Mouse (Mus musculus) neural tube, embryonic 13.5 days (tissue): ENCODE results near the gene Batf2. TPM values are rescaled to one million over a fixed set of nuclear protein-coding genes. Genes with fewer than 3 reads are reported as not detected.

ENCODE experiments used
- ATAC-seq: fragments of 200-750 bp; cut with Nextera tagmentation; 2 replicates; pipeline ENCODE4 v1.8.0; 2017; ENCODE audit warnings: low read depth, mild to moderate bottlenecking, moderate TSS enrichment, moderate library complexity
- H3K27ac ChIP-seq: fragments of 300-500 bp; sonication (generic); replicated peaks from 2 replicates; pipeline ENCODE4 v1.5.1; 2015; ENCODE audit warnings: moderate library complexity, mild to moderate bottlenecking, inconsistent platforms
- H3K27me3 ChIP-seq: fragments of 300-500 bp; sonication (generic); 2 replicates; pipeline ENCODE4 v1.6.1; 2015; ENCODE audit warnings: mild to moderate bottlenecking, inconsistent platforms
- H3K36me3 ChIP-seq: fragments of 300-500 bp; sonication (generic); 2 replicates; pipeline ENCODE4 v1.6.1; 2015; ENCODE audit warnings: mild to moderate bottlenecking, inconsistent platforms
- H3K4me1 ChIP-seq: fragments of 300-500 bp; sonication (generic); replicated peaks from 2 replicates; pipeline ENCODE4 v1.6.1; 2015; ENCODE audit warnings: inconsistent platforms
- H3K4me2 ChIP-seq: fragments of 300-500 bp; sonication (generic); 2 replicates; pipeline ENCODE4 v1.6.1; 2015; ENCODE audit warnings: inconsistent platforms, mild to moderate bottlenecking, moderate library complexity
- H3K4me3 ChIP-seq: fragments of 300-500 bp; sonication (generic); 2 replicates; pipeline ENCODE4 v1.5.1; 2015; ENCODE audit warnings: mild to moderate bottlenecking, inconsistent platforms
- H3K9ac ChIP-seq: fragments of 300-500 bp; sonication (generic); 2 replicates; pipeline ENCODE4 v1.6.1; 2015; ENCODE audit warnings: moderate library complexity, mild to moderate bottlenecking, inconsistent platforms
- H3K9me3 ChIP-seq: fragments of 300-500 bp; sonication (generic); 2 replicates; pipeline ENCODE4 v1.6.1; 2016; ENCODE audit warnings: inconsistent platforms
- WGBS: fragments of 180-500 bp; shearing (Covaris S2); methylation state at CpG from one replicate; pipeline ENCODE4 v1.1.7; 2015; 5-methylcytosine and 5-hydroxymethylcytosine counted together
- polyA plus RNA-seq: library from polyadenylated mRNA; unstranded; fragments of >200 nt; fragmentation: Nextera tagmentation; extraction: Ambion mirVana; gene quantifications from 2 replicates; pipeline ENCODE4 v1.2.1, GENCODE M21; 2015

Gene Batf2
- polyA plus RNA-seq = not detected in 2 replicates

GRCm38 (mm10) chr19:6140678-6141393, at the start of gene Batf2:
Gene Batf2 (plus strand): TSS chr19:6140983.
- H3K4me3 ChIP-seq = peak within 1 kb of the TSS; percentile 60
- ATAC-seq = peak; percentile 94
- peak within 1 kb of the TSS; percentile 96 for H3K27ac ChIP-seq
- H3K9ac ChIP-seq = peak within 1 kb of the TSS; percentile 84
- H3K9me3 ChIP-seq = 0 out of 2 replicates have a peak, but pooled peaks cover 8% of the 10 kb centered on the region
- H3K4me1 ChIP-seq = peaks cover 19% of the 10 kb centered on the region
- no peaks in the 10 kb centered on the region for H3K27me3 ChIP-seq
- H3K36me3 ChIP-seq = peaks cover 23% of the 10 kb centered on the region
- H3K4me2 ChIP-seq = peak within 1 kb of the TSS; percentile 79
- under 1% methylated on average over 55 of the region's 68 CpGs for WGBS

- Histone ChIP-seq H3K36me3 (peaks cover 14% of the 10 kb centered on the region; the same call in 1 of the 2 replicates), H3K4me2 (no peak within 1 kb of the TSS), H3K27ac (no peak within 1 kb of the TSS), H3K4me3 (no peak within 1 kb of the TSS), H3K9me3 (no peaks in the 10 kb centered on the region), H3K9ac (no peak within 1 kb of the TSS), H3K4me1 (no peaks in the 10 kb centered on the region), H3K27me3 (no peaks in the 10 kb centered on the region)
- no peak for ATAC-seq
- 89% methylated on average over 7 of the region's 7 CpGs for WGBS
Measured at GRCm38 (mm10) chr19:6094119-6094518, 46.7 kb upstream of the Batf2 start, which contains the start of gene AC131692.1. Gene AC131692.1 (plus strand): TSS chr19:6094419.

- WGBS = 89% methylated on average over 3 of the region's 3 CpGs
- no peaks in the 10 kb centered on the region for H3K36me3 ChIP-seq
Measured at GRCm38 (mm10) chr19:6097847-6098246, 42.9 kb upstream of the Batf2 start.

GRCm38 (mm10) chr19:6101186-6101585, 39.6 kb upstream of the Batf2 start:
- Histone ChIP-seq H3K27me3 (no peaks in the 10 kb centered on the region), H3K9me3 (no peaks in the 10 kb centered on the region), H3K27ac (no peak overlapping the region), H3K36me3 (no peaks in the 10 kb centered on the region), H3K4me1 (no peaks in the 10 kb centered on the region), H3K4me3 (no peak overlapping the region), H3K9ac (no peak overlapping the region), H3K4me2 (no peak overlapping the region)
- ATAC-seq = no peak
- 45% methylated on average over 6 of the region's 6 CpGs for WGBS

More at GRCm38 (mm10) chr19:6097847-6098246, 42.9 kb upstream of the Batf2 start:
- no peak overlapping the region for H3K27ac ChIP-seq
- ATAC-seq = no peak
- H3K9ac ChIP-seq = no peak overlapping the region
- no peak overlapping the region for H3K4me3 ChIP-seq
- H3K4me2 ChIP-seq = no peak overlapping the region
- no peaks in the 10 kb centered on the region for H3K27me3 ChIP-seq
- H3K4me1 ChIP-seq = no peaks in the 10 kb centered on the region
- H3K9me3 ChIP-seq = no peaks in the 10 kb centered on the region

- ATAC-seq = no peak
- WGBS = 81% methylated on average over 6 of the region's 6 CpGs
- H3K27me3 ChIP-seq = no peaks in the 10 kb centered on the region
- no peaks in the 10 kb centered on the region for H3K36me3 ChIP-seq
- no peaks in the 10 kb centered on the region for H3K9me3 ChIP-seq
- H3K9ac ChIP-seq = no peak overlapping the region
- H3K4me1 ChIP-seq = no peaks in the 10 kb centered on the region
- H3K27ac ChIP-seq = no peak overlapping the region
- H3K4me2 ChIP-seq = no peak overlapping the region
- no peak overlapping the region for H3K4me3 ChIP-seq
Measured at GRCm38 (mm10) chr19:6102169-6102853, 38.5 kb upstream of the Batf2 start.

GRCm38 (mm10) chr19:6104476-6104875, 36.3 kb upstream of the Batf2 start:
- 94% methylated on average over 4 of the region's 4 CpGs for whole genome bisulfite sequencing
- H3K4me3 ChIP-seq = no peak overlapping the region
- H3K36me3 ChIP-seq = no peaks in the 10 kb centered on the region
- H3K27ac ChIP-seq = no peak overlapping the region
- H3K9me3 ChIP-seq = no peaks in the 10 kb centered on the region
- no peak overlapping the region for H3K4me2 ChIP-seq
- ATAC-seq = no peak
- no peaks in the 10 kb centered on the region for H3K4me1 ChIP-seq
- no peaks in the 10 kb centered on the region for H3K27me3 ChIP-seq
- H3K9ac ChIP-seq = 0 out of 2 replicates have a peak overlapping the region, but pooled peaks have one; percentile 8

GRCm38 (mm10) chr19:6105586-6105985, 35.2 kb upstream of the Batf2 start, which contains the start of gene Naaladl1:
Gene Naaladl1 (plus strand): TSS chr19:6105782.
- H3K4me3 ChIP-seq = no peak within 1 kb of the TSS
- no peak for ATAC-seq
- 0 out of 2 replicates have a peak within 1 kb of the TSS, but pooled peaks have one; percentile 8 for H3K9ac ChIP-seq
- no peaks in the 10 kb centered on the region for H3K9me3 ChIP-seq
- no peaks in the 10 kb centered on the region for H3K27me3 ChIP-seq
- H3K36me3 ChIP-seq = no peaks in the 10 kb centered on the region
- H3K4me2 ChIP-seq = no peak within 1 kb of the TSS
- WGBS = 90% methylated on average over 7 of the region's 7 CpGs
- H3K27ac ChIP-seq = no peak within 1 kb of the TSS
- no peaks in the 10 kb centered on the region for H3K4me1 ChIP-seq

GRCm38 (mm10) chr19:6113116-6113515, 27.7 kb upstream of the Batf2 start:
- H3K4me1 ChIP-seq = peaks cover 17% of the 10 kb centered on the region
- no peak overlapping the region for H3K4me2 ChIP-seq
- no peak overlapping the region for H3K27ac ChIP-seq
- H3K9ac ChIP-seq = no peak overlapping the region
- no peaks in the 10 kb centered on the region for H3K9me3 ChIP-seq
- H3K36me3 ChIP-seq = peaks cover 39% of the 10 kb centered on the region
- H3K27me3 ChIP-seq = no peaks in the 10 kb centered on the region
- WGBS = 65% methylated on average over 6 of the region's 6 CpGs
- H3K4me3 ChIP-seq = no peak overlapping the region
- no peak for ATAC-seq

- Histone ChIP-seq H3K27ac (no peak overlapping the region), H3K27me3 (no peaks in the 10 kb centered on the region), H3K36me3 (peaks cover 47% of the 10 kb centered on the region), H3K4me1 (peaks cover 28% of the 10 kb centered on the region), H3K9me3 (no peaks in the 10 kb centered on the region), H3K9ac (peak overlapping the region; percentile 90), H3K4me2 (peak overlapping the region; percentile 85), H3K4me3 (peak overlapping the region; percentile 84)
- WGBS = 94% methylated on average over 15 of the region's 15 CpGs
- no peak for ATAC-seq
Measured at GRCm38 (mm10) chr19:6116113-6116850, 24.5 kb upstream of the Batf2 start.

GRCm38 (mm10) chr19:6117346-6117985, 23.3 kb upstream of the Batf2 start:
- Histone ChIP-seq H3K9ac (peak overlapping the region; percentile 90), H3K27ac (peak overlapping the region; percentile 95), H3K4me3 (peak overlapping the region; percentile 84), H3K27me3 (no peaks in the 10 kb centered on the region), H3K4me1 (peaks cover 28% of the 10 kb centered on the region), H3K4me2 (peak overlapping the region; percentile 85), H3K9me3 (no peaks in the 10 kb centered on the region), H3K36me3 (peaks cover 49% of the 10 kb centered on the region)
- WGBS = 5% methylated on average over 32 of the region's 32 CpGs
- ATAC-seq = no peak

- H3K4me1 ChIP-seq = peaks cover 28% of the 10 kb centered on the region
- under 1% methylated on average over 77 of the region's 77 CpGs for WGBS
- peak; percentile 90 for ATAC-seq
- H3K36me3 ChIP-seq = peaks cover 42% of the 10 kb centered on the region
- H3K9me3 ChIP-seq = no peaks in the 10 kb centered on the region
- H3K27me3 ChIP-seq = no peaks in the 10 kb centered on the region
- H3K27ac ChIP-seq = peak within 1 kb of the TSS; percentile 95
- H3K4me2 ChIP-seq = peak within 1 kb of the TSS; percentile 85
- H3K9ac ChIP-seq = peak within 1 kb of the TSS; percentile 90
- peak within 1 kb of the TSS; percentile 84 for H3K4me3 ChIP-seq
Measured at GRCm38 (mm10) chr19:6117986-6118676, 22.7 kb upstream of the Batf2 start, which contains the start of gene Sac3d1. Gene Sac3d1 (minus strand): TSS chr19:6118650.
